Mouse (Mus musculus) T-helper 2 cell (primary cell): ENCODE measurements around the gene Coil.
"Not testable (repeated sequence)": the region's sequence is repeated elsewhere in the genome, so short reads cannot be mapped to it uniquely, and the experiment has no call there.

Experiments
- in situ Hi-C: fragments of 300-600 bp; cut with MboI, MseI; formaldehyde crosslinking; loops from one replicate; pipeline ENCODE4 v1.15.1; 2025; ENCODE audit warnings: high pct_unique_total_duplicates

Coil gene

GRCm38 (mm10) chr11:88973776-88974701 lies 4.0 kb downstream of the Coil start:
- in situ Hi-C loops = no loop called here

GRCm38 (mm10) chr11:88976320-88976719 lies 6.3 kb downstream of the Coil start:
- in situ Hi-C loops = no loop called here

- in situ Hi-C loops = no loop called here
Measured at GRCm38 (mm10) chr11:88977188-88977587, 7.1 kb downstream of the Coil start.

GRCm38 (mm10) chr11:88981337-88981736 lies 11.3 kb downstream of the Coil start:
- in situ Hi-C loops = no loop called here

- in situ Hi-C loops = no loop called here
Measured at GRCm38 (mm10) chr11:88986616-88987015, 16.6 kb downstream of the Coil start.

GRCm38 (mm10) chr11:88988956-88989355 lies 18.9 kb downstream of the Coil start:
- in situ Hi-C loops = no loop called here

- in situ Hi-C loops = no loop called here
Measured at GRCm38 (mm10) chr11:88989530-88989929, 19.5 kb downstream of the Coil start.

- in situ Hi-C loops = no loop called here
Measured at GRCm38 (mm10) chr11:88993186-88993585, 23.1 kb downstream of the Coil start.

GRCm38 (mm10) chr11:88993625-88994024 lies 23.6 kb downstream of the Coil start:
- in situ Hi-C loops = no loop called here

- in situ Hi-C loops = no loop called here
Measured at GRCm38 (mm10) chr11:88994492-88994891, 24.4 kb downstream of the Coil start.

- in situ Hi-C loops = no loop called here
Measured at GRCm38 (mm10) chr11:88995616-88996015, 25.6 kb downstream of the Coil start.

GRCm38 (mm10) chr11:88996427-88996826 lies 26.4 kb downstream of the Coil start:
- in situ Hi-C loops = no loop called here

GRCm38 (mm10) chr11:88997343-88997742 lies 27.3 kb downstream of the Coil start:
- in situ Hi-C loops = not testable (repeated sequence)

- in situ Hi-C loops = no loop called here
Measured at GRCm38 (mm10) chr11:88998406-88998805, 28.4 kb downstream of the Coil start.

GRCm38 (mm10) chr11:88998974-88999722 lies 29.1 kb downstream of the Coil start, which contains the start of gene Trim25:
Gene Trim25 (plus strand): TSS chr11:88999376.
- in situ Hi-C loops = no loop called here

GRCm38 (mm10) chr11:88999723-89000526 lies 29.9 kb downstream of the Coil start:
- in situ Hi-C loops = no loop called here

- in situ Hi-C loops = no loop called here
Measured at GRCm38 (mm10) chr11:89000527-89000819, 30.4 kb downstream of the Coil start.

GRCm38 (mm10) chr11:89001569-89001968 lies 31.5 kb downstream of the Coil start:
- in situ Hi-C loops = no loop called here

- in situ Hi-C loops = no loop called here
Measured at GRCm38 (mm10) chr11:89002068-89002467, 32.0 kb downstream of the Coil start.

GRCm38 (mm10) chr11:89002621-89003020 lies 32.6 kb downstream of the Coil start:
- in situ Hi-C loops = no loop called here

GRCm38 (mm10) chr11:89003078-89003477 lies 33.0 kb downstream of the Coil start:
- in situ Hi-C loops = no loop called here

GRCm38 (mm10) chr11:89003726-89004125 lies 33.7 kb downstream of the Coil start:
- in situ Hi-C loops = no loop called here
